Mouse (Mus musculus) 416B (cell line): ENCODE data around the gene Lrrc8d.

Source experiments
- DNase-seq: peaks from one replicate; pipeline ENCODE4 v3.0.0; 2011; ENCODE audit warnings: low read depth

The Lrrc8d gene

DNA sequence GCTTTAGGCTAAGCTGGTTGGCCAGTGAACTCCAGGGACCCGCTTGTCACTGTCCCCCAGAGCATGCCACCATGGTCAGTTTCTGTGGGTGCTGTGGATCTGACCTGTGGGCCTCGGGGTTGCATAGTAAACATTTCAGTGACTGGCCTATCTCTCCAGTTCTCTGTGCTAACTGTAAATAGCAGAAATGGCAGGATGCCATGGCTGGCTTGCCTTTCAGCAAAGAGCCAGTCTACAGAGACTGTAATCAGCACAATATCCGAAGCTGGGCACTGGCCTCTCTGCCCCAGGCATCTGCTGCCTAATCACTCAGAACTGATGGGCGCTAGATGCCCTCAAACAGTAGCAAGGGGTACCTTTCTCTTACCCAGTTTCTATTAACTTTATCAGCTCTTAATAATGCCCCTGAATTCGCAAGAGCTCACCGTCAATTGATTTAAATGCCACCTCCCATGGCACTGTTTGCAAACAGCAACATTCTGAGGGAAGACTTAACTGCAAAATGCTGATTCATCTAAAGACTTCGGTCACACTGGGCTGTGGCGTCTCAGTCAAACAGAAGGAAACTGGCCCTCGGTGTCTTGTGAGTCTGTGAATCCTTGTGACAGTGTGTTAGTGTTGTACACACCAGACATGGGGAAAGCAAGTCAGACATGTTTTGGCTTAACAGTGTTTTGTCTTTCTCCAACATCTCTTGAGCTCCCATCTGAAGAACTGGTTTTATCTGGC is 117.6 kb downstream of the Lrrc8d start:
- DNase-seq, result no peak

DNA sequence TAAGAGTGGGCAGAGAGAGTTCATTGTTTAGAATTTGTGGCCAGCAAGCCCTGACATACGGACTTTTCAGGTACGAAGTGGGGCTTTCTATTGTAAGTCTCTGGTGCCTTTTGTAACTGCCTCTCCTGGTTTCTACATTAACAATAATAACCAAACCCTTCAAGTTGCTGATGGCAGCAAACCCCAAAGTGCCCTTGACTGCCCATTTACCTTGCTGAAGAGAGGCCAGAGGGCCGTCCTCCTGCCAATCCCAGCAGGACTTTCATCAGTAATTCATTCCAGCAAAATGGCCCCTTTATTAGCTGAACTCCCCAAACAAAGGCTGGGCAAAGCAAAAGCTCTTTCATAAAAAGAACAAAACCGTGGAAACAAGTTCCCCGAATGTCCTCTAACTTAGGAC is 118.6 kb downstream of the Lrrc8d start:
- no peak for DNase-seq

- DNase-seq, result no peak
These were observed 121.6 kb downstream of the Lrrc8d start for GRCm38 (mm10) chr5:105821390-105821789.

GRCm38 (mm10) chr5:105822521-105823498 is 123.0 kb downstream of the Lrrc8d start:
- no peak for DNase-seq

DNA sequence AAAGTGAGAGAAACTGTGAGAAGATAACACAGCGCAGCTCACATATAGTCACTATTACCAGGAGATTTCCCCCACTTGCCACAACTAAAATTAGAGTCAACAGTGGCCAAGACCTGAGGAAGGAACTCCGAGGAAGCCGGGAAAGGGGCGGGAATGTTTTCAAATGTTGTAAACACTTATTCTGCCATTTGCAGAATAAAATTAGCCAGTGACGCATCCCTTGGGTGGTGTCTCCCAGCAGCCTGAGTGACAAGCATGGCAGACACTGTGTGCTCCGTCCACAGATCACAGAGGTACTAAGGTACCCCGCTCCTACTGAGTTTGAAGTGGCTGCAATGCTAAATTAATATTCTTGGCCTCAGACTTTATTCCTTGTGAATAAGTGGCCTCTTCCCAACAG is 124.5 kb downstream of the Lrrc8d start:
- no peak for DNase-seq

DNA sequence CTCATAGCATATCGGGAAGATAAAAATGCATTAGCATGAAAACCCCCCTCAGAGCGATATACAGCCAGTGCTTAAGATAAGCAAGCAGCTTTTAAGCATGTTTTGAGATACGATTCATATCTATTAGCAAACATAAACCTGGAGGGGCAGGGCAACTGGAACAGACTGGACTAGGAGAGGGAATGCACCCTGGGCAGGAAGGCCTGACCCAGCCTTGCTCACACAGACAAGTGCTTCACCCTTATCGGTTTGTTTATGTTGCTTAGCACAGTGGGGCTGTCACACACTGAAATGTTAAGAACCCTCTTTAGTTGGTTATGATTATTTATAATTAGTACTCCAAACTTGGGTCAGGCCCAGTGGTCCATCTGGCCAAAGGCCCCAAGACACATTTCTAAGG is 125.1 kb downstream of the Lrrc8d start:
- no peak for DNase-seq

- no peak for DNase-seq
These were observed 127.2 kb downstream of the Lrrc8d start for GRCm38 (mm10) chr5:105826916-105827510.

DNA sequence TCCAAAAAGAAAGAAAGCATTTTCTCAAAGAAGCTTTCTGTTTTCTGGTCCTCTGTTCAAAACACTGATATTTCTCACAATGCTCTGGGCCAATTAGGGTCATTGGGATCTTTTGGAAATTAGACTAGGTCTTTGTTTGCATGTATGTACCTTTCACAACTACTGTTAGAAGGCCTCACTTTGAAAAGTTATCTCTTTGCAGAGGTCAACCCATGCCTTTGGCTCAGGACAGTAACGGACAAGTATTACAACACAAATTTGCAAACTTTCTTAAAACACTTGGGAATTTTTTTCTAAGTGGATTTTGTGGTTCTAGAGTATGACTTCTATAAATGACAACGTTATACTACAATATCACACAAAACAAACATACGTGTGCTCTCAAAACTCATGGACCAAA is 128.3 kb downstream of the Lrrc8d start:
- DNase-seq, result no peak

DNA sequence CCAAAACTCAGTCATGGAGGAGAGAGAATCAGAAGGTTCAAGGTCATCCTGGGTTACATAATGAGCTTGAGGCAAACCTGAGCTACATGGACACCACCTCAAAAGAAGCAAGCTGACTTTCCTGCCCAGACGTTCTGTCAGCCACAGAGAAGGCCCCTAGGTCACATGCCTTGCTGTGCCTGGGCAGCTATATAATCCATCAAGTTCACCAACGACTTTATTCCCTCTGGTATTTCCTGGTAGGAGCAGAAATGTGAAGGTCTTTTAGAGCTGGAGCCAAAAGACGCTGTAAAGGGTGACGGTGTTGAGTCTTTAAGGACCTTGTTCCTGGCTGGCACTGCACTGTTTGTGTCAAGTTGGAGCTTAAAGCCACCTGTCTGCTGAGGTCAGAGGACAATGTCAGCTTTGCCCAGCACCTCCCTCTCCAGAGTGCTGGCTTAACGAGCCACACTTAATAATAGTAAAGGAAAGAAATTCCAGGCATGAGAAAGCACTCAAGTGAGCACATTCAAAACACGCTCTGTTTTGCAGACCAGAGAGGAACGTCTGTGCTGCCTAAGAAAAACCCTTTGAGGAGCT is 129.3 kb downstream of the Lrrc8d start:
- no peak for DNase-seq

DNA sequence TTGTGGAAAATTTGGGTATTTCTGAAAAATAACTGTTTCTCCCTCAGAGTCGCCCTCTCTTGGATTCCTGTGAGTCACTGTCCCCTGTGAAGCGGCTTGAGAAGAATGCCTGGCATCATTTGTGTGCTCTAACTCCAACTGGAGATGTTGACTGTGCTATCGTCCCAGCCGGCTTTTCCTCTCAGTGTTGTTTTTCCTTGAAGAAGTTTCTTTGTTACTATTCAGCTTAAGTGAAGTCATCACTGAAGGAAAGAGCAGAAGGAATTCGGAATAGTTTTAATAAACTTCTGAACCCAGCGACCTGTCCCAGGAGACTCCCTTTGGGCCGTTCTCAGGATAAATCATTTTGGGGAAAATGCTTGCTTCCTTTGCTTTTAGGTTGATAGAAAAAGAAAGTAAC is 132.4 kb downstream of the Lrrc8d start:
- no peak for DNase-seq

GRCm38 (mm10) chr5:105833923-105834322 is 134.2 kb downstream of the Lrrc8d start:
- DNase-seq, result no peak

GRCm38 (mm10) chr5:105836006-105836405 is 136.2 kb downstream of the Lrrc8d start:
- DNase-seq, result no peak

- peak; percentile 54 for DNase-seq
These were observed 140.1 kb downstream of the Lrrc8d start for GRCm38 (mm10) chr5:105839740-105840310.

GRCm38 (mm10) chr5:105844044-105844753 is 144.4 kb downstream of the Lrrc8d start:
- peak; percentile 97 for DNase-seq

- DNase-seq, result no peak
These were observed 145.3 kb downstream of the Lrrc8d start for GRCm38 (mm10) chr5:105845041-105845440.

DNA sequence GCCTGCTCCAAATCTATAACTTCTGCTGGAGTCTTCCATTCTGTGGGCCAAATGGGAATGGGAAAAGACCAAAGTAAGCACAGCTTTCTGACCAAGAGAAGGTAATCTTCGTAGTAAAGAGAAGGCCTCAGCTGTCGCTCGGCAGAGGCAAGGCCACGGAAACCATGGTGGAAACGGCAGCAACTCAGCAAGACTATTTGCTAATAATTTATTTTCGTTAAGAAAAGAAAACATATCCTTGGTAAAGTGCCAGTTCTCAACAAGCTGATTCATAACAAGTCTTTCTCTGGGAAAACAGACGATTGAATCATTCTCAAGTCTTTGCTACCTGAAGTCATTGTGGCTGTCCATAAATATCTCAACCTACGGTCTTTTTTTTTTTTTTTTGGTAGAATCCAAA is 148.0 kb downstream of the Lrrc8d start:
- DNase-seq, result no peak

DNA sequence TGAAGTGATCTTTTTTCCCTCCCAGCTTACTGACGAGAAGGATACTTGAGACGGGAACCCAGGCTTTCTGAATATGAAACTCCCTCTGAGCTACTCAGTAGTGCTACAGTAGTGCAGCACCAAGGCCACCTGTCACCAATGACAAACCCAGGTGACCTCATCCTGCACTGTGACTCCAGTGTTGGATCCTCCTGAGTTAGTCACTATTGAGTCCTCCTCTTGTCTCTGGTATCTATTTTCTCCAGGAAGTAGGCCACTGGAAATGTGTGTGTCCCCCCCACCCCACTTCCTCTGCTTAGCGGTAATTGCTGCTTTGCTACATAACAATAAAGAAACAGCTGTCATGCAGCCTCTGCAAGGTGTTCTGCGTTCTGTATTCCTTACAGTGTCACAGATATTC is 149.5 kb downstream of the Lrrc8d start:
- peak; percentile 32 for DNase-seq

DNA sequence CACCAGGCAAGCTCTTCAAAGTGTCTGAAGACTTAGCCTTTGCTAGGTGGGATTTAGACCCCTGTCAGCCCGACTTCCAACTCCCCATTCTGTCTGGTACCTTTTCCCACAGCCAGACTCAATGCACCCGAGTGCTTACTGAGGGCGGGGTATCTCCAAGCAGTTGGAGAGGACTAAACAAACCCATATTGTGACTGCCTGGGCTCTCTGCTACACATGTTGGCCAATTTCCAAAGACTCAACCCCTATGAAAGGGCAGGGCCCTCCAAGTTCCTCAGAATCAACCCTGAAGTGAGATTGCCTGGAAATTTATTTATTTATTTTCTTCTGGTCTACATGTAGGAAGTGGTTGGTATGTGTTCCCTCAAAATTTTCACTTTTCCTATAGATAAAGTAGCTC is 149.9 kb downstream of the Lrrc8d start:
- DNase-seq, result peak; percentile 53

- DNase-seq, result no peak
These were observed 153.5 kb downstream of the Lrrc8d start for GRCm38 (mm10) chr5:105853271-105853670.

DNA sequence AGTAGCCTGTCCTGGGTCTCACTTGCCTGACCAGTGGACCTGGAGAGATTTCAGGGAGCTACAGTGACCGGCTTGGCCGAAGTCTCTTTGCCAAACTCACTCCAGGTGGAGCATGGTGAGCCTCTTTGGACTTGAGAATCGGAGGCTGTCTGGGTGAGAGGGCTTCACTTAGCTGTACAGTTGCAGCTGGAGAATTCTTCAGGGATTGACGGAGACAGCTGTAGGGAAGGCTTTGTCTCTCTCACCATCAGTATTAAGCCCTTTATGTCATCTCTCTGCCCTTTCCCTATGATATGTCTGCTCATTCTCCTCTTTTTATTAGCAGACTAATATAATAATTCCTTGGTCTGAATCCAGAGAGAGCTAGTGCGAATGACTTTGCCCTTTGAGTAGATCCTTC is 157.7 kb downstream of the Lrrc8d start:
- DNase-seq, result no peak
